Mouse (Mus musculus): ENCODE data around the gene Vmn1r218. TPM values are rescaled to one million over a fixed set of nuclear protein-coding genes. Genes with fewer than 3 reads are reported as not detected.

Gene Vmn1r218
- polyA plus RNA-seq (2014; fragmentation: Illumina TruSeq; extraction: RNeasy Lipid Tissue Mini Kit (QIAGEN cat#74804); ENCODE audit: low read depth, low replicate concordance): not detected

DNA sequence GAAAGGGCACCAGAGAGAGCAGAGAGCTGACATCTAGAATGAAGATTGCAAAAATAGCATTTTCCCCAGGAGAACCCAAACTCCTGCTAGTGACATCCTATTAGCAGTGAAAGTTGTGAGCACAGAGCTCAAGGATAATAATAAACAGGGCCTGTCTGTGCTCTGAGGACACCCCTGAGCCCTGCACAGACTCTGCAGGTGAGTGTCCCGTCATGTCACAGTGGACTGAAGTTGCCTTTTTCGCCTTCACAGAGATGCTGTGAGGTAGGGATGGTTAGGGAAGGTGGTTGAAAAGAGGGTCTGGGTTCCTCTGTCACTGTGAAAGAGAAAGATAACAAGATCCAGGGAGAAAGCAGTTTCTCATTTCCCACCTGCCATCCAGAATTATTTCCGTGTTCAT, at the start of gene Vmn1r218:
Gene Vmn1r218, plus strand, starts transcription at position 57 of the 400 bp plus-strand sequence.

GRCm38 (mm10) chr13:23118126-23118525, 14.8 kb upstream of the Vmn1r218 start, which contains the start of gene Vmn1r217:
TSS of gene Vmn1r217 (minus strand) at chr13:23118226.

GRCm38 (mm10) chr13:23159012-23159411, 26.1 kb downstream of the Vmn1r218 start, which contains the start of gene Vmn1r219:
TSS of gene Vmn1r219 (plus strand) at chr13:23159312.

GRCm38 (mm10) chr13:23187875-23188274, 54.9 kb downstream of the Vmn1r218 start, which contains the start of gene Vmn1r220:
TSS of gene Vmn1r220 (minus strand) at chr13:23187975.

Other genes with a start within 250 kb of the Vmn1r218 start
- gene Vmn1r212, start 248.9 kb upstream of the Vmn1r218 start, polyA plus RNA-seq (2014; fragmentation: Illumina TruSeq; extraction: RNeasy Lipid Tissue Mini Kit (QIAGEN cat#74804); ENCODE audit: low read depth, low replicate concordance): not detected
- gene Vmn1r213, start 125.5 kb upstream of the Vmn1r218 start, polyA plus RNA-seq (2014; fragmentation: Illumina TruSeq; extraction: RNeasy Lipid Tissue Mini Kit (QIAGEN cat#74804); ENCODE audit: low read depth, low replicate concordance): not detected
- gene Vmn1r214, start 102.7 kb upstream of the Vmn1r218 start, polyA plus RNA-seq (2014; fragmentation: Illumina TruSeq; extraction: RNeasy Lipid Tissue Mini Kit (QIAGEN cat#74804); ENCODE audit: low read depth, low replicate concordance): not detected
- gene Vmn1r215, start 65.1 kb upstream of the Vmn1r218 start, polyA plus RNA-seq (2014; fragmentation: Illumina TruSeq; extraction: RNeasy Lipid Tissue Mini Kit (QIAGEN cat#74804); ENCODE audit: low read depth, low replicate concordance): not detected
- gene Vmn1r217, start 14.9 kb upstream of the Vmn1r218 start, polyA plus RNA-seq (2014; fragmentation: Illumina TruSeq; extraction: RNeasy Lipid Tissue Mini Kit (QIAGEN cat#74804); ENCODE audit: low read depth, low replicate concordance): not detected
- not detected for gene Vmn1r219, start 26.2 kb downstream of the Vmn1r218 start, polyA plus RNA-seq (2014; fragmentation: Illumina TruSeq; extraction: RNeasy Lipid Tissue Mini Kit (QIAGEN cat#74804); ENCODE audit: low read depth, low replicate concordance)
- 0.11 TPM for gene Vmn1r220, start 54.8 kb downstream of the Vmn1r218 start, polyA plus RNA-seq (2014; fragmentation: Illumina TruSeq; extraction: RNeasy Lipid Tissue Mini Kit (QIAGEN cat#74804); ENCODE audit: low read depth, low replicate concordance)
- not detected for gene Vmn1r221, start 81.0 kb downstream of the Vmn1r218 start, polyA plus RNA-seq (2014; fragmentation: Illumina TruSeq; extraction: RNeasy Lipid Tissue Mini Kit (QIAGEN cat#74804); ENCODE audit: low read depth, low replicate concordance)
- 0.48 TPM for gene Vmn1r222, start 102.8 kb downstream of the Vmn1r218 start, polyA plus RNA-seq (2014; fragmentation: Illumina TruSeq; extraction: RNeasy Lipid Tissue Mini Kit (QIAGEN cat#74804); ENCODE audit: low read depth, low replicate concordance)
- not detected for gene Vmn1r223, start 114.0 kb downstream of the Vmn1r218 start, polyA plus RNA-seq (2014; fragmentation: Illumina TruSeq; extraction: RNeasy Lipid Tissue Mini Kit (QIAGEN cat#74804); ENCODE audit: low read depth, low replicate concordance)
- gene Zfp322a, start 236.1 kb downstream of the Vmn1r218 start, polyA plus RNA-seq (2014; fragmentation: Illumina TruSeq; extraction: RNeasy Lipid Tissue Mini Kit (QIAGEN cat#74804); ENCODE audit: low read depth, low replicate concordance): 33.4 TPM